Mouse (Mus musculus) heart, adult 18-20 months (tissue): Measurements from ENCODE around the gene Slc16a9. TPM values are rescaled to one million over a fixed set of nuclear protein-coding genes. Genes with fewer than 3 reads are reported as not detected.
"Not testable (repeated sequence)": the region's sequence is repeated elsewhere in the genome, so short reads cannot be mapped to it uniquely, and the experiment has no call there.

Source experiments
- DNase-seq, 2 experiments: peaks; one replicate each; pipeline ENCODE4 v3.0.0; 2021 to 2022; ENCODE audit warnings: mixed read lengths in 1 of 2
- long read RNA-seq, 2 experiments: library from polyadenylated mRNA; stranded (forward); transcript quantifications; one replicate each; pipeline ENCODE4 v2.0.0; 2021
- total RNA-seq, 2 experiments: library from RNA; stranded (reverse); gene quantifications; 2 replicates each; pipeline ENCODE4 v1.2.3; 2021

The Slc16a9 gene
- 1 to 10 TPM; 3.2 TPM for total RNA-seq
- long read RNA-seq, experiment 1, partial matches to known transcripts, result 0 of 1 reads
- long read RNA-seq, experiment 1, other reads (novel, unspliced or antisense), result 1 of 1 reads
- long read RNA-seq, experiment 2, result 0 reads

- peak; percentile 75 to 82 for DNase-seq
Measured at GRCm38 (mm10) chr10:70244921-70245558, at the start of gene Slc16a9. Gene Slc16a9 (plus strand): TSS chr10:70245100.

GRCm38 (mm10) chr10:70195279-70195678 is 49.6 kb upstream of the Slc16a9 start:
- peak in 1 of 2 experiments; percentile 47 for DNase-seq

- DNase-seq, result peak; percentile 42 to 44
Measured at GRCm38 (mm10) chr10:70195786-70196185, 49.1 kb upstream of the Slc16a9 start.

- peak; percentile 38 to 72 for DNase-seq
Measured at GRCm38 (mm10) chr10:70196666-70197065, 48.2 kb upstream of the Slc16a9 start.

GRCm38 (mm10) chr10:70197601-70198000 is 47.3 kb upstream of the Slc16a9 start:
- DNase-seq, result peak in 1 of 2 experiments; percentile 31

- DNase-seq, result no peak
Measured at GRCm38 (mm10) chr10:70198012-70198411, 46.9 kb upstream of the Slc16a9 start.

- no peak for DNase-seq
Measured at GRCm38 (mm10) chr10:70198951-70199463, 45.9 kb upstream of the Slc16a9 start.

GRCm38 (mm10) chr10:70199466-70200210 is 45.3 kb upstream of the Slc16a9 start:
- no peak for DNase-seq

GRCm38 (mm10) chr10:70200889-70201500 is 43.9 kb upstream of the Slc16a9 start:
- no peak for DNase-seq

GRCm38 (mm10) chr10:70204505-70205399 is 40.1 kb upstream of the Slc16a9 start, which contains the start of gene Mrln:
Gene Mrln (plus strand): TSS chr10:70204664.
- DNase-seq, result peak in 1 of 2 experiments; percentile 51

- DNase-seq, result no peak
Measured at GRCm38 (mm10) chr10:70211281-70211680, 33.6 kb upstream of the Slc16a9 start.

GRCm38 (mm10) chr10:70220971-70221370 is 23.9 kb upstream of the Slc16a9 start:
- no peak for DNase-seq

GRCm38 (mm10) chr10:70222231-70222630 is 22.7 kb upstream of the Slc16a9 start:
- DNase-seq, result not testable (repeated sequence)

- peak; percentile 25 to 60 for DNase-seq
Measured at GRCm38 (mm10) chr10:70224571-70224970, 20.3 kb upstream of the Slc16a9 start.

GRCm38 (mm10) chr10:70225760-70226159 is 19.1 kb upstream of the Slc16a9 start:
- DNase-seq, result peak; percentile 45 to 49

- DNase-seq, result peak in 1 of 2 experiments; percentile 30
Measured at GRCm38 (mm10) chr10:70226608-70227007, 18.3 kb upstream of the Slc16a9 start.

- DNase-seq, result peak; percentile 50 to 70
Measured at GRCm38 (mm10) chr10:70230352-70230751, 14.5 kb upstream of the Slc16a9 start.

- DNase-seq, result no peak
Measured at GRCm38 (mm10) chr10:70237936-70238335, 7.0 kb upstream of the Slc16a9 start.

- peak in 1 of 2 experiments; percentile 35 for DNase-seq
Measured at GRCm38 (mm10) chr10:70242751-70243444, 2.0 kb upstream of the Slc16a9 start.

- peak in 1 of 2 experiments; percentile 8 for DNase-seq
Measured at GRCm38 (mm10) chr10:70245559-70245945, 652 bp downstream of the Slc16a9 start.

- no peak for DNase-seq
Measured at GRCm38 (mm10) chr10:70246076-70246475, 1.2 kb downstream of the Slc16a9 start.
